Mouse (Mus musculus) common myeloid progenitor, adult 5-6 weeks (primary cell): ENCODE data around the gene Aff1. TPM values are rescaled to one million over a fixed set of nuclear protein-coding genes. Genes with fewer than 3 reads are reported as not detected.

ENCODE experiments used
- ATAC-seq: replicated peaks from 2 replicates; pipeline ENCODE4 v1.8.0; 2016; ENCODE audit warnings: low read depth, mild to moderate bottlenecking, moderate TSS enrichment, inconsistent platforms; ENCODE audit not compliant: poor library complexity, severe bottlenecking
- total RNA-seq: library from RNA; stranded (forward); fragments of 200-1000, 187-1606 nt; gene quantifications from 2 replicates; pipeline ENCODE4 v1.2.3, GENCODE M21; 2017

Aff1 gene
- total RNA-seq, 1 experiment from 2014 or later = 31.8 TPM

- no peak for ATAC-seq
Observed at GRCm38 (mm10) chr5:103765758-103766431, 73.7 kb downstream of the Aff1 start.

DNA sequence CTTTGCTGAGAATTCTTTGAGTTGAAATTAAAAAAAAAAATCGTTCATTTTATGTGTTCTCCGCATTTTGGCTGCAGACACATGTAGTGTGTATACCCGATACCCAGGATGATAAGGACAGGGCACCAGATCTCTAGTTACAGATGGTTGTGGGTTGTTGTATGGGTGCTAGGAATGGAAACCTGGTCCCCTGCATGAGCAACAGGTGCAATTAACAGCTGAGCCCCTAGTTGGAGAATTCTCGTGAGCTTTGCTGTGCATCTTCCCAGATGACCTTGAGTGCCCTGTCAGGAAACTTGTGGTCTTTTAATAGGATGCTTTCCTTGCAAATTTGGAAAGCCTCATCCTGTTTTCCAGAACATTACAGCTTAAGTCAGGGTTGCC lies 74.2 kb downstream of the Aff1 start:
- ATAC-seq = no peak

DNA sequence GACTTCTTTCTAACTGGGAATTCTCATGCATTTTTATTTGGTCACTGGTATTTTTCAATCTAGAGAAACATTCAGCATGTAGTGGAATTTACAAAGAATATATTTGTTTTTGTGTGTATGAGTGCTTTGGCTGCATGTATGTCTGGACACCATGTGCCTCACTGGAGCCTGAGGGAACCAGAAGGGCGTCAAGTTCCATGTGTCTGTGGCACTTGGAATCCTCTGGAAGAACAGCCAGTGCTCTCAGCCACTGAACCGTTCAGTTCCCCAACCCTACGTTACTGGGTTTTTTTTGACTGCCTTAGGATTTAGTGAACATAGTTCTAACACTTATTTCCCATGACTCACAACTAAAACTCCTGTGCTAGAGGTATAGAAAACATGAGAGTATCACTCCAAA lies 76.8 kb downstream of the Aff1 start:
- ATAC-seq = no peak

- no peak for ATAC-seq
Observed at GRCm38 (mm10) chr5:103769701-103770100, 77.5 kb downstream of the Aff1 start.

- peak; percentile 10; the same call in 1 of the 2 replicates for ATAC-seq
Observed at GRCm38 (mm10) chr5:103770447-103771222, 78.5 kb downstream of the Aff1 start.

DNA sequence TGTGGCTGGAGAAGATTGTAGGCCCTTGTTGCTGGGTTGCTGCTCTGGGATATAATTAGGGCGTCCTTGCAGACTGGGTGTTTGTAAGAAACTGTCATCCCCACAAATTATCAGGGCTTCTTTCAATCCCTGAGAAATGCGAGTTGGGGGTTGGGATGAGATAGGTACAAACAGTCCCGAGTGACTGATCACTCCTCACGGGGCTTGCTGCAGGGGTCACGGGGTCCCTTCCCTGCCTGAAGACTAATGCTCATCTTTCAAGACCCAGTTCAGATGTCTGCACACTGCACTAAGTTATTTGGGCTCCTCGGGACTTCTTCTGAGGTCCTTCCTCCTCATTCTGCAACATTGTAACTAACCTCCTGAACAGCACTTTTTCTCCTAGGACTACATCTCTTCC lies 79.2 kb downstream of the Aff1 start:
- no peak for ATAC-seq

DNA sequence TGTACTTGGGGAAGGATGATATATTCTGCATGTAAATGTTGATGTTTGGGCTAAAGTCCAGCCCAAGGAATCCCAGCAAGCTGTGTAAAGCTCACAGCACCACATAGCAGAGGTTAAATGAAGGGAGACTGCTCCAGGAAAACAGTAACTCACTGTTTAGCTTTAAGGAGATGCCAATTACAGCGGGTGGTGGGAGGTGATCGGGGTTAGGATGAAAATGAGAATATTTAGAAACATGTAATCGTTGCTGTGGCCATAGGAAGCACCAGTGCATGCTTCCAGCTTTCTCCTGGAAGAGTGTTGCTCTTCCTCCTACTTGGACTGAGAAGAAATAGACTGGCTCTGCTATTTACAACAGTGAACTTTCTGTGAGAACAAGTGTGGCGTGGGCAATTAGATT lies 80.1 kb downstream of the Aff1 start:
- ATAC-seq = no peak

- no peak for ATAC-seq
Observed at GRCm38 (mm10) chr5:103773100-103773552, 81.0 kb downstream of the Aff1 start.

- peak; percentile 31 for ATAC-seq
Observed at GRCm38 (mm10) chr5:103774703-103775333, 82.6 kb downstream of the Aff1 start.

DNA sequence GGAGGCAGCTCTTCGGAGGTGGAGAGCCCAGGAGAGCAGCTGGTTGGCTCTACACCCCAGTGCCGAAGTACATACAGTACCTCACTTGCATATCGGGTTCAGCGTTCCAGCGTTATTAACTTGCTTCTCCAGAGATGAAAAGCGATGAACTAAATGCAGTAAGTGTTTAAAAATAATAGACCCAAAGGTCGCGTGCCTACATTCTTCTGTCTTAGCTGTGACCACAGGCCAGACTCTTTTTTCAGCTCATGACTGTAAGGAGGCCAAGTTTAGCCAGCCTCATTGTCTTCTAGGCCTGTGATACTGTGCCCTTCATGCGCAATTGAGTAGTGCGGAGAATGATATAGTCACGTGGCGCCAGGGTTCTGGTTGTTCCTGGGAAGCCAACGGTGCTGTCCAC lies 83.3 kb downstream of the Aff1 start:
- no peak for ATAC-seq

DNA sequence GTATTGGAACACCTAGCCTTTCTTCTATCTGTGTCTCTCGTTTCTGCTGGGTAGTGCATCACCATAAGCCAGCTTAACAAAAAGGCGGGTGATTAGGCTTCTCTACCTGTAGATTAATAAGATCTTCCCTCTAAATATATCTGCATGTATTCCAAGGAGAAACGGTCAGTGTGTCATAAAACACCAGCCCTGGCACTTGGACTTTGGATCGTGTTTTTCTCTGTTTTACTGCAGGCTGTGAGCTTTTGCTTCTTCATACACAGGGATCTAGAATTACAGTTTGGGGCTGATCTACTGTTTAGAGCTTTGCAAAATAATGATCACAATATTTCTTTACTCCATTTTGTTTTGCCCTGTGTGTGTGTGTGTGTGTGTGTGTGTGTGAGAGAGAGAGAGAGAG lies 84.7 kb downstream of the Aff1 start:
- no peak for ATAC-seq

GRCm38 (mm10) chr5:103777446-103777845 lies 85.3 kb downstream of the Aff1 start:
- no peak for ATAC-seq

DNA sequence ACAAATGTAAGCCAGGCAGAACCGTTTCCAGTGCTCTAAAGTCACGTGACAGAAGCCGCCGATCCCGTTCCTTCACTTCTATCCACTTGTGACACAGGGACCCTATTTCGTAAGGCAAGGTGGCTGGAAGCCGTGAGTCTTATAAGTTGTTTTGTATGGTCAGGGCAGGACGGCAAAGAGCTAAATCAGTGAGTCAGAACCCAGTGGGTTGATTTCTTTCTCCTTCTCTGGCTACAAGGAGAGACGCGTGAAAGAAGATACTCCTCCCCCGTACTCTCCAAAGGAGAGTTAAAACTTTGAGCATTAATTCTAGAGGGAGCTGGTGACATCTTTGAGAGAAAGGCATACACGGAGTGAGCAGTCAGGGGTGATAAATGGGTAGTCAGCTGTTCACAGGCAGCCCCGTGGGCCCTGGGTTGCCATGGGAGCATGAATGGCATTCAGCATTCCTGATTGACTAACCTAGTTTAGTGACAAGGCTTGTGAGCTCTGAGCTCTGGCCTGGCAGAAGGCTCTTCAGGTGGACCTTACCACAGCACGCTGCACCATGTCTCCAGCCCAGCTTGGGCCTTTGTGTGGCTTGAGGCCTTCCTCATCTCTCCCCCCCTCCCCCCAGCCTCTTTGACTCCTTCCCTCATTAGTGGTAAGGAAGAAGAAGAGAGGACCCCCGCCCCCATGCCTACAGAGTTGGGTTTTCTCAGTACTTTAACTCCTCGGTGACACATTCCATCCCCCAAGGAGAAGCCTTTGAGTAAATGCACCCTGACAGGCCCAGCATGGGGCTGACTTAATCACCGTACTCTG lies 86.3 kb downstream of the Aff1 start:
- no peak; the same call in 1 of the 2 replicates for ATAC-seq

DNA sequence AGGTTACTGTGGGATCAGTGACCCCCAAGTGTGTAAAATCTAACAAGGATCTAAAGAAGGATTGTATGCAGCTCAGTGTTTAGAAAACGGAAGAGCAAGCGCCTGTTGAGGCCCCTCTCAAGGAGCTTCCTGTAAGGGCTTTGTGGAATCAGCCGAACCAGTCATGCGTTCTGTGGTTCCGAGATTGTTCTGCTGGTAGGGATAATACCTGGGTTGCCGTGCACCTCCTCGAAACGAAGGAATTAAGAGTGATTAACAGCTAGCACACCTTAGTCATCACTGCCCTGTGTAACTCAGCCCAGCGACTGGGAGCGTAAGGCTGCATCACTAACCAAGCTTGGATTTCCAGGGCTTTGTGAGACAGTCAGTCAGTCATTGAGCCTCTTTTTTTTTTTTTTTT lies 87.7 kb downstream of the Aff1 start:
- no peak for ATAC-seq

DNA sequence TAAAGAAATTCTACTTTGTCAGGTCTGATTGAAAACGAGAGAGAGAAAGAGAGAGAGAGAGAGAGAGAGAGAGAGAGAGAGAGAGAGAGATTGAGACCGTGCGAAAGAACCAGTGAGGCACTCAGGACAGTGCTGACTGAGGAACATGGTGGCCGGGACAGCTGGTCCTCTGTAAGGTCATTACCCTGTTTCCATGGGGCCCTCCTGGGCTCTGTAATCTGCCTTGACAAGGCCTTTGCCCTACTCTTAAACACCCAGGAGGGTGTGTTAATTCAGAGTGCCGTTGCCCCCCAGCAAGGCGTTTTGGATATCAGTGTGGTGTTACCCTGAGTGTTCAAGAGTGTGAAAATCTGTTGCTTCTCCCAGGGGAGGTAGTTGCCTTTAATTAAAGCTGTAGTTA lies 88.1 kb downstream of the Aff1 start:
- ATAC-seq = no peak

DNA sequence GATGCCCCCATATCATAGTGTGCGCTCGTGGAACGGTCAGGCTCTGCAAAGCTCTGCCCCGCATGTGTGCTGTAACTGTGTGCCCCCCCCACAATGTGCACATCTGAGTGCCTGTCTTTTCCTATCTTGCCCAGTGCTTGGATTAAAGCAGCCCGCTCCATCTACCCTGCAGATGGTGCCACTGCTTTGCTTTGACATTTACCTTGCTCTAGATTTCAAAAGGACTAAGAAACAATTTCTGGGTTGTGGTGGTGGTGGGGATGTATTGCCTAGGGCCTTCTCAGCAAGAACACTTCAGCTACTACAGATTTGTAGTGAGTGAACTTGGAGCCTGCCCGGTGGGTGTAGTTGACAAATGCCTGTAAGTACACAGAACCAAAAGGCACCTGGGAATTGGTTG lies 88.7 kb downstream of the Aff1 start:
- no peak for ATAC-seq

DNA sequence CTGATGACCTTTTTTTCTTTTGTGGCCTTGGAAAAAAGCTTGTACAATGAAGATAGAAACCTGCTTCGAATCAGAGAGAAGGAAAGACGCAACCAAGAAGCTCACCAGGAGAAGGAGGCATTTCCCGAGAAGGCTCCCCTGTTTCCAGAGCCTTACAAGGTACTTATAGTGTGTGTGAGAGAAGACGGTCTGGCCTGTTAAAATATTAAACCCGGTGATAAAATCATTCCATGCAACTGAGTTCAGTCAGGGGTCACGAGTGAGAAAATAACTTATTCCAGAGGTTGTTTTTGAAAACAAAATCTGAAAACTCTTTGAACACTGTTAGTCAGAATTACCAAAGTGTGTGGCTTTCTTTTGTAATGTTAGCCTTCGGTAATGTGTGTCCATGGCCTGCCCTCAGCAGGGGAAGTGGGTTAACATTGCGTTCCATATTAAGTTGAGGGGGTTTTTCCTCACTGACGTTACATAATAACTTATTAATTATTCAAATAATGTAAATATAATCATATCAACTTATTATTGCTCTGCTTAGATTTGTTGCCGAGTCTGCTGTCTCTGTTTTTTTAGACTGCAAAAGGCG lies 91.0 kb downstream of the Aff1 start:
- no peak for ATAC-seq

DNA sequence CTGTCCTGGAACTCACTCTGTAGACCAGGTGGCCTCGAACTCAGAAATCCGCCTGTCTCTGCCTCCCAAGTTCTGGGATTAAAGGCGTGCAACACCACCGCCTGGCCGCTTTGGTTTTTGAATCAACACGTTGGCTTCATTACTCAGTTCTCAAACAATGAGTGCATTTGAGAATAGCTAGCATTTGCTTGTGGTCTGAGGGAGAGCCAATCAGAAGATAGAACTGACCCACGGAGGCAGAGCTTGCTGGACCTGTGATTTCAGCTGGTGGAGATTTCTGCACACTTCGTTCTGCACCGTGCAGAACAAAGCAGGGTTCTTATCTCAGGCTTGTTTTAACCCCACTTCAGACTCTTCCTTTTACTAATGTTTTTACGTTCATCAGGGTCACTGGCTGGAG lies 93.9 kb downstream of the Aff1 start:
- no peak for ATAC-seq

GRCm38 (mm10) chr5:103788476-103788875 lies 96.3 kb downstream of the Aff1 start:
- ATAC-seq = no peak

- ATAC-seq = no peak
Observed at GRCm38 (mm10) chr5:103788976-103789375, 96.8 kb downstream of the Aff1 start.
